Mouse (Mus musculus) CH12.LX (cell line): ENCODE measurements around the gene Fcgr2b.
A peak's percentile ranks its signal among the peaks of the same experiment; 100 is the strongest.

ENCODE experiments used
- BHLHE40 ChIP-seq: IDR thresholded peaks from 2 replicates; pipeline ENCODE4 v1.6.1; 2011; ENCODE audit warnings: mild to moderate bottlenecking, low read depth, low read length, improper control_type of control experiment
- IRF4 ChIP-seq: IDR thresholded peaks from 2 replicates; pipeline ENCODE4 v1.6.1; 2014; ENCODE audit warnings: low read depth, mild to moderate bottlenecking, inconsistent platforms, low read length, improper control_type of control experiment
- MAFK ChIP-seq: IDR thresholded peaks from 2 replicates; pipeline ENCODE4 v1.6.1; 2011; ENCODE audit warnings: low read length, improper control_type of control experiment; ENCODE audit not compliant: insufficient replicate concordance
- POLR2A ChIP-seq: IDR thresholded peaks from 2 replicates; pipeline ENCODE4 v1.6.1; 2011; ENCODE audit warnings: low read depth, mild to moderate bottlenecking, improper control_type of control experiment, low read length
- USF2 ChIP-seq: conservative IDR thresholded peaks from 2 replicates; pipeline ENCODE4 v1.6.1; 2011; ENCODE audit warnings: low read depth, low read length, improper control_type of control experiment
- ZMIZ1 ChIP-seq: IDR thresholded peaks from 2 replicates; pipeline ENCODE4 v1.6.1; 2012; ENCODE audit warnings: low read depth, mild to moderate bottlenecking, inconsistent platforms, low read length, improper control_type of control experiment
- ZNF384 ChIP-seq: IDR thresholded peaks from 2 replicates; pipeline ENCODE4 v1.6.1; 2012; ENCODE audit warnings: low read depth, low read length, improper control_type of control experiment, inconsistent platforms

GRCm38 (mm10) chr1:170992550-170992949, 16.2 kb upstream of the Fcgr2b start:
- TF ChIP-seq ZMIZ1 (no peak), BHLHE40 (no peak), POLR2A (no peak), IRF4 (peak; percentile 40; the same call in 1 of the 2 replicates), ZNF384 (0 out of 2 replicates have a peak, but pooled peaks have one; percentile 37), USF2 (no peak), MAFK (no peak)
